Mouse (Mus musculus) liver, adult 2 months (tissue): Measurements from ENCODE around the gene Gm7137.

Source experiments
- CTCF ChIP-seq: fragments of 200-500 bp; IDR thresholded peaks from 2 replicates; pipeline ENCODE4 v1.5.1; 2011; ENCODE audit warnings: low read depth, low read length, control low read depth
- POLR2A ChIP-seq: fragments of 200-500 bp; IDR thresholded peaks from 2 replicates; pipeline ENCODE4 v1.6.1; 2011; ENCODE audit warnings: low read length, control low read depth; ENCODE audit not compliant: insufficient read depth; ENCODE audit errors: extremely low read depth

DNA sequence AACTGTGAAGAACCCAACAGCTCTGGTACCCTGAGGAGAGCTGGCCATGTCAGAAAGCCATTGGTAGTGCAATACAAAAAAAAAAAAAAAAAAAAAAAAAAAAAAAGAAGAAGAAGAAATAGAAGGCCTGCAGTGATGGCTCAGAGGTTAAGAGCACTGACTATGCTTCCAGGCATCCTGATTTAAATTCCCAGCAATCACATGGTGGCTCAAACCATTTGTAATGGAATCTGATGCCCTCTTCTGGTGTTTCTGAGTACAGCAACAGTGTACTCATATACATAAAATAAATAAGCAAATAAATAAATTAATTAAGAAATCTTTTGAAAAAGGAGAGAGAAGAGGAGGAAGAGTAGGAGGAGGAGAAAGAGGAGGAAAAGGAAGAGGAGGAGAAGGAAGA, 34.6 kb downstream of the Gm7137 start:
- TF ChIP-seq POLR2A (no peak), CTCF (no peak)
